Mouse (Mus musculus) telencephalon, adult 2 months (tissue): ENCODE measurements around the gene 9930022D16Rik.

ENCODE experiments used
- DNase-seq: peaks from one replicate; pipeline ENCODE4 v3.0.0-alpha.2; 2011; ENCODE audit warnings: low read depth, low spot score

9930022D16Rik gene

GRCm38 (mm10) chr11:109445438-109446035, 31.8 kb downstream of the 9930022D16Rik start:
- DNase-seq, result no peak

DNA sequence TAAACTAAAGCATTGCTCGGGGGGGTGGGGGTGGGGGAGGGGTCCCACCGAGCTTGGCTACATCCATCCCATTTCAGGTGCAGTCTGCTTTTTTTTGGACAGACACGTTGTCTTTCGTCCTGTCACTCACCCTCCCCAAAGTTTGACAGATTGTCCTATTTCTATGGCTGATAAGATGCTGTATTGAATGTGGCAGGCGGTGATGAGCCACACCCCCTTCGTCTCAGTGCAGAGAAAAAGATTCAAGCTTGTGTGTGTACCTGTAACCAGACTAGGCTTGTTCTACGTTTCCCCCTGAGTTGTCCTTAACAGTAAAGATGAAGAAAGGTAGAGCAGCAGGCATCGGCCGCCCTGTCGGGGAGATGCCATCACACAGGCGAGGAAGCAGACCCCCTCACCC, 37.5 kb downstream of the 9930022D16Rik start:
- DNase-seq, result no peak

- no peak for DNase-seq
These were observed 42.5 kb downstream of the 9930022D16Rik start for GRCm38 (mm10) chr11:109456261-109456660.

GRCm38 (mm10) chr11:109458165-109458564, 44.4 kb downstream of the 9930022D16Rik start:
- no peak for DNase-seq

GRCm38 (mm10) chr11:109460586-109460985, 46.9 kb downstream of the 9930022D16Rik start:
- no peak for DNase-seq

GRCm38 (mm10) chr11:109465068-109465467, 51.4 kb downstream of the 9930022D16Rik start:
- DNase-seq, result no peak

- no peak for DNase-seq
These were observed 53.3 kb downstream of the 9930022D16Rik start for GRCm38 (mm10) chr11:109466987-109467386.

DNA sequence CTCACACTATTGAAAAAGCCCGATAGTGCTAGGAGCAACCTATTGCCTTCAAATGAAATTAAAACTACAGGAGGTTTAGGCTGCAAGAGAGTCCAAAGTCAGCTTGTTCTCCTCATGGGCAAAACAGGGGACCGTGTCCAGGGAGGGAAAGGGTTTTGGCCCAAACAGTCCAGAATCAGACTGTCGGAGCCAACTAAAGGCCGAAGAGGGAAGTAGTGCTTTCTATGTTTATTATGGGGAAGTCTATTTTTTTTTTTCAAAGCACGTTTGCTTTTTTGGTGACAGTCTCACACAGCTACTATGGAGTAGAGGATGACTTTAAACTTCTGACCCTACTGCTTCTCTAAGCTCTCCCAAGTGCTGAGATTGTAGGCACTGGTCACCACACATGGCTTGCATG, 54.4 kb downstream of the 9930022D16Rik start:
- no peak for DNase-seq
